Mouse (Mus musculus) ES-CJ7 (cell line): ENCODE data around the gene Rpia.
A peak's percentile ranks its signal among the peaks of the same experiment; 100 is the strongest.

Experiments
- DNase-seq: peaks from one replicate; pipeline ENCODE4 v3.0.0; 2011; ENCODE audit warnings: low read depth, low spot score

The Rpia gene

DNA sequence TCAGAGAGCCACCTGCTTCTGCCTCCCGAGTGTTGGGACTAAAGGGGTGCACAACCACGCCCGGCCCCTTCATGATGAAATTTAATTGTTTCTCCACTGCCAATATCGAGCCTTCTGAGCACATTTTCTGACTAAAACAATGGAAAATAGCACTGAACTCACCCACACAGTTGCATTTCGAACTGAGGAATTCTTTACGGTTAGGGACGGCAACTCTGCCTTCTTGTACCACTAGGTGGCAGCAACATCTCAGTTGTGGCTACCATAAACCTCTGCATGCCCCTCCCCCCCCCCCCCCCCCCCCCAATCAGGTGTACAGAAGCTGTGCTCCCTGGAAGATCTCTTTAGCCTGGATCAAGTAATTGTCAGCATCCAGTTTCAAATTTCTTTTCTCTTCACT, 13.2 kb upstream of the Rpia start:
- peak; percentile 80 for DNase-seq

DNA sequence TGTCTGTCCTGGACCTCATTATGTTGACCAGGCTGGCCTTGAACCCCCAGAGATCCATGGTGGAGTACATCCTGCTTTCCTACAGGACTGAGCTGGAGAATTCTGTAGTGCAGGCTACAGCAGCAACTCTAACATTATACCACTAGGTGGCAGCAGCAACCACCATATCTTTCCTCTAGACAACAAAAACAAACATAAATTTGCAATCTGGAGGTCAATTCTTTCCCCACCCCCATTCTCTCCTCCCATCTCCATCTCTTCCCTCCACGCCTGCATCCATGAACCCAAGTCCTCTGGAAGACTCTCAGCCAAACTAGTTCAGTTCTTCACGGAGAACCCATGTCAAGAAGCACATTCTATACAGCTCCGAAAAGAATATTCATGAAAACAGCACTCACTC, 12.6 kb upstream of the Rpia start:
- DNase-seq: peak; percentile 87

DNA sequence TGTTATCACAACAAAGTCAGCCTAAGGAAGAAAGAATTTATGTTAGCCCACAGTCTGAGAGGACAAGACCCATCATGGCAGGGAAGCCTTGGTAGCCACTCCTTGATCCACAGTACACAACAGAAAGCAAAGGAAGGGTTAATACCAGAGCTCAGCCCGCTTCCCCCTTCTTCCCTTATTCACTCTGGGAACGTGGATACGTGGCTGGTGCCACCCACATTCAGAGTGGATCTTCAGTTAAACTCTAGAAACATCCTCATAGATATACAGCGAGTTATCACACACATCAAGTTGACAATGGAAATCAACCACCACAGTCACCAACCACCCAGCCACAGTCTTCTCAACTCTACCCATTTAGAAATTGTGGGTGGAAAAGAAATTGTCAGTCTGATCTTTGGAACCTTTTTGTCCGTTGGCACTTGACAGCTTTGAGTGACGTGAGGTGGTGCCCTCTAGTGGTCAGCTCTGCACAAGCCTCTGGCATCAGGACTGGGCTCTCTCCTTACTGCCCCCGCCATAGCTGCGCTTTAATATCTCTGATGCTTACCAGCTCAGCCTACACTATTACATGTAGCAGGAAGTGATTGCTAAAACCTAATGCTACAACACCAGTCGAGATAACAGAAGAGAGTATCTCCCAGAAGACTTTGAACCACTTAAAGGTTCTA, 5.7 kb upstream of the Rpia start:
- DNase-seq: peak; percentile 81

DNA sequence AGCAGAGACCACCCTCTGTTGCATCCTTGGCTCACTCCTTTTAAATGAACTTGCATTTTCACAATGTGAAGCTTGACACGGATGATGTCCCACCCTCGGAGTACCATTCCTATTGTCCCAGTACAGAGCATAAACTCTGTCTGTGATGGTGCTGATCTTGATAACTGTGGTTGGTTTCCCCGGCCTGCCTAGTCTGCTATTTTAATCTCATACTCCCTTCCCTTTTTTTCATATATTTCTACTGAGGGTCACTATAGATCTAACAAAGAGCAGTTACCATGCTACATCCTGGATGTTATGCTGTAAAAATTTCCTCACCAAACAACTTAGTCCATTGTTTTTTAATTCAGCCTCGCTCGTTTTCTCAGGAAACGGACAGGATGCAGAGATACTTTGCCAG, 4.9 kb upstream of the Rpia start:
- no peak for DNase-seq

DNA sequence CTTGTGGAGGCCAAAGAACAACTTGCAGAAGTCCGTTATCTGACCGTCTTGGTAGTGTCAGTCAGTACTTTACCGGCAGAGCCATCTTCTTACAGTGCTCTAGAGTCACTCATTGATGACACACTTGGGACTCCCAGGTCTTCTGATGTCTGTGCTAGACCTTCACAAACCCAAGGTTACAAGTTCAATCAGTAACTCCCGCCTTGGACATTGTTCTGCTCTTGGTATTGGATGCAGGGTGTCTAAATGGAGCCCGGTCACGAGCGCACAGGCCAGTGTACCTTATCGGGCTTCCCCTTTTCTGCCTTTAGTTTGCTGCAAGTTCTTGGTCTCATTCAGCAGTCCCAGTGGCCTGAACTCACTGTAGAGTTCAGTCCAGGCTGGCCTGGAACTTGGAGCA, 612 bp upstream of the Rpia start:
- DNase-seq: peak; percentile 38

DNA sequence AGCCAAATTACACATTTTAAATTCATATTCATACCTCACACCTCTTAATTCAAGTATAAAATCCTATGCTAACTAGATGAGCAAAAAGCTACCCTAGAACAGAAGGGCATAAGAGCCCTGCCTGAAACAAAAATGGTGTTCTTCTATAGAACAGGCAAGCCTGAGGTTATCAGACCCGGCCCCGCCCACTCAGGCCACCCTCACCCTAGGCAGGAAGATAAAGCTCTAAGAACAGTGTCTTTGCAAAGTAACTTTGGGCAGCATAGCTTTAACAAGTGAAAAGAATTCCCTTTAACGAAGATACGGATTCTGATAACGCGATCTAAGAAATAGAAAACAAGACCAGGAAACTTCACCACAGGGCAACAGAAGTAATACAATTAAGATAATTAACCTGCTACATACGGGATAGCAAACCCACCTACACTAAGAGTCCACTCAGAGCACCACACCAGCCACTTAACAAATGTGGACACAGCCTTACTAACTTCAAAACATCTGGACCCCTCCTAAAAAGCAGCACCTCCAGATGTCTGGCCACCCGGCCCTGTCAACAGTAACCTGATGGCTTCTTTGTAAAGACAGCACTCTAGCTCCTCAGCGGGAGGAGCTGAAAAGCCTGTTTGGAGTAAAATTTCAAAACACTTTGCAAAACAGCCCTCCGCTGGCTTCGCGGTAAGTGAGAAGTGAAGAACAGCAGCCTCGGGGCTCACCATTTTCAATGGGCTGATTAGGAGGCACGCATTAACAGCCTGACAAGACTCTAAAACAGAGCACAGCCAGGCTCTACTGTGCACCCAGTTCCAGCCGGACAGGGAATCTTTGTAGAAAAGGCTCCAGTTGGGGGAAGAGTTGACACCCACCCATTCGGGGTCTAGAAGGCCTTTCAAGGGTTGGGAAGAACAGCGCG, 925 bp downstream of the Rpia start:
- DNase-seq: peak; percentile 38

DNA sequence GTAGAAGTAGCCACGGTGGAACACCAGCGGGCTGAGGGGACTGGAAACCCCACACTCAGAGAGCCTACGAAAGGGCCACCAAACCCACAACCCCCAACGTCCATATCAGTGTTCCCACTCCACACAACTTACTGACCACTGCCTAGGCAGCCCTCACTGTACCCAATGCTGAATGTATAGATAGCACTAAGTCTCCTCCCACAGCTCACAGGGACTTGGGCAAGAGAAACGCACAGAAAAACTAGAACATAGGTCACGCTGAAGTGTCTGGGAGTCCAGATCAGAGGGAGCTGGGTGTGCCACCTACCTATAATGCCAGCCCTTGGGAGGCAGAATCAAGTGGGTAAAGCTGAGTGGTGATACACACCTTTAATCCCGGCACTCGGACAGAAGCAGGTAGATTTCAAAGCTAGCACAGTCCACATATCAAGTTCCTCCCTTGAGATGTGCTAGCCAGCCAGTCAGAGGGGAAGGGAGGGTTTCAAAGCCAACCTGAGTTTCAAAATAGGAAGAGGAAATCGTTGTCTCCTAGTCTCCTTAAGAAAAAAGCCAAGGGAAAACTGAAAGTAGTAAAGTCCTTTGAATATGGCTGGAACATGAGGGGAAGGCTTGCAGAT, 1.9 kb downstream of the Rpia start:
- DNase-seq: no peak

DNA sequence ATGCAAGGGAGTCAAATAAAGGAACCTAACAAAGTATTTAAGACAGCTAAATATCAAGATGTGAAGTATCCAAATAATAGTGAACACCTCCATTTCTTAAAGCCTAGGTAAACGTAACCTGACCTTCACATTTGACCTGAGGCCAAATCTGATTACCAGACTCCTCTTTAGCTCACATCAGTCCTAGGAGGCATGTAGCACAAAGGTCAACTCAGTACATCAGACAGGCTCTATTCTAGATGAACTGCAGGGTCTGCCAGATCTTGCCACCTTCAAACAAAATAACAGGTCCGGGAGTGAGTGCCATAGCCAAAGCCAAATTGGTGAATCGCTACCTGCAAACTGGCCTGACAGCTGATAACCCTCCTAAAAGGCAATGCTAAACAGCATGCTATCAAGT, 2.9 kb downstream of the Rpia start:
- no peak for DNase-seq

DNA sequence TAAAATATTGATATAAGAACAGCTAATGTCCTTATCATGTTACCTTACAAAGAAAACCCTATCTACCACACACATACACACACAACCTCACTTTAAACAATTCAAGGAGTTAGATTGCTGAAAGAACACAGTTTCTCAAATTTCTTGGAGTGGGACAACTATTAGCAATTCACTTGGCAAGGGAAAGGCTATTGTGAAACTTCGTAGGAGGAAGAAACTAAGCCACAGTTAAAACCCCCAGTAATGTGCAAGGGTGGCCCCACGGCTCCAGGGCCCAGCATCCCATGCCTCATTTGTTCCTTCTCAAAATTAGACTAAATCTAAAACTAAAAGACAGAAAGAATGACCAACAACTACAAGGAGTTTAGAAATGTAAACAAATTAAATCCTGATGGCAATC, 4.5 kb downstream of the Rpia start:
- no peak for DNase-seq

DNA sequence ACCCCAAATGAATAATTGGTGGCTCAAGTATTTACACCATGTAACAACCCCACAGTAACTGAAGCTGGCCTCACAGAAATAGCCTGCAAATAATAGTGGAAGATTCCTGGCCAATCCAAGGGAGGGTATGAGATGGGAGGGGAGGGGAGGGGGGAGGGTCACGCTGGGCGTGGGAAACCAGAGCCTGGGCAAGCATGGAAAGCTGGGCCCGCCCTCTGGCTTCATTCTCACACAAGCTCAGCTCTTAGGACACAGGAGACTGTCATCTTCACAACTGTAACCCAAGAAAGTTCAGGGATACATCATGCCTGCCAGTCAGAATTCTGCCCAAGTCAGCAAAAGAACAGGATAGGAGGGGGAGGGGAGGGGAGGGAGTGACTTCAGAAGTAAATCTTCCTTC, 6.2 kb downstream of the Rpia start:
- no peak for DNase-seq

DNA sequence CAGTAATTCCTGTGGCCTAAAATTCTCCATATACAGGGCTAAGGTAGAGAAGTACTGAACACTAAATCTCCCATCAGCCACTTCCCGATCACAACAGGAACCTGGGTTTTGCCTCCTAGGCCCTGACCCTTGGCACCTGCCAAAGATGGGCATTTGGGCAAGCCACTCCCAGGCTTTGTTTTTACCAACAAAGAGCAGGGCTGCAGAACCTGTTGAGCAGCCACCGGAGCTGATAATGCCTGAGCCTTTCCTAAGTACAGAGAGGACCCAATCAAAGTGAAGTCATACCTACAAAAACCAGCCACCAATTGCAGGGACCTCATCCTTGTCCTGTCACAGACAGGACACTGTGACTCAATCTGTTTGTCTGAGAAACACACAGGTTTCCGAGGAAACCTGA, 7.2 kb downstream of the Rpia start:
- DNase-seq: no peak

DNA sequence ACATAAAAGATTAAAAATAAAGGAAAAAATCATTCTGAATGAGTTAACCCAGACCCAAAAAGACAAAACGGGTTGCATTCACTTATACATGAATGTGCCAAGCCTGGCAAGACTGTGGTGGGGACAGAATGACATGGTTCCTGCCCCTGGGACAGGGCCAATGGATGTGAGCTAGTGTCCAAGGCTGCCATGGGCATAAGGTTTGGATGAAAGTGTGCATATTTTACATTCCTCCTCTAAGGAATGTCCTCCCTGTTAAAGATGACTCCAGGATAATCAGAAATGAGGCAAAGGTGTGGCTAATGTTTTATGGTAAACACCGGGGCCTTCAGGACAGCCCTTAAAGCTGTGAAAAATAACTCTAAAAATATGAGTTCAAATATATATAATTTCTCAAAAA, 10.7 kb downstream of the Rpia start:
- DNase-seq: no peak

DNA sequence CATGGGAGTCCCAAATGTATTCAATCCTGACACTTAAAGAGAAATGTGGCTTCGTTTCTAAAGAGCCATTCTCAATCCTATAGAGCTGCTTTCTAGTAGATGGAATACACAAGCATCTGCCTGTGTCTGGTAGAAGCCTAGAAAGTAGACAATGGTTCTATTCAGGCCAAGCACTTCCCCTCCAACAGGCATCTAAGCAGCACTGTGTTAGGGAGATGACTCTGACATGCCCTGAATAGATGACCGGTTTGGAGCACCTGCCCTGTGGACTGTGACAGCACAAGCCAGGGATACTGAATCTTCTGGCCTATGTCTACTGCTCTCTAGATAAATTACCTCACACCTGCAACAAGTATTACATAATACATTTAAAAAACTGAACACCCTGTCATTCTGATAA, 17.7 kb downstream of the Rpia start:
- no peak for DNase-seq

DNA sequence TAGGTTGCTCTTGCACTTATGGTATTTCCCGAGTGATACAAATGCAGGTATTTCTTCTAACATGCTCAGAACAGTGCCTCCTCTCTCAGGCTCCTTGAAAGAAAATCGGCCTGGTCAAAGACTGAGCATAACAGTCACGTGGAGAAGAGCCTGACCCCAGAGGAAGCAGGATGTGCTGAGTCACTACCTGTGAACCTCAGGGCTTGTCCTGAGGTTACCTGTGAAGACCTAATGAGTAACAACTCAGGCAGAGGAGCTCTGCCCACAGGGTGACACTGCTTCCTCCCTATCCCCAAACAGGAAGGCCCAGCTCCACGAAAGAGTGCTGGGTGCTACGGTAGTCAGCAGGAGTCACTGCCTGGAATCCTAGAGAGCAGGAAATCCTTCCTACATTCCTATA, 18.3 kb downstream of the Rpia start:
- DNase-seq: no peak

DNA sequence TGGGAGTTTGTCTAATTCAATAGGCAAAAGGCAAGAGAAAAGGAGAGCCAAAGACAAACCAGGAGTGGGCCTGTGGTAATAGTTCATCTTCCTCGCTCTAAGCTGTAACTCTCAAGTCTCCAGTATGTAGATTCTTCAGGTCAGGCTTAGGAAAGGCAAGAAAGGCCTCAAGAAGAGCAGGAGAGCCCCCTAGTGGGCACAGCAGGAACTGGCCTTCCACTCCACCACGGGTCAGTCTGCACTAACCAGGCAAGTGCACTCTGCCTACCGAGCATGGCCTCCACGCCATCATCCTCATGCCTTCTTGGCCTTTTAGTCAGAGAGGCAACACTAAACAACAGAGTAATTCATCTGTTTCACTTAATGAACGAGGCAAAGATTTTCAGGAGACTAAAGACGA, 23.3 kb downstream of the Rpia start:
- DNase-seq: peak; percentile 87

DNA sequence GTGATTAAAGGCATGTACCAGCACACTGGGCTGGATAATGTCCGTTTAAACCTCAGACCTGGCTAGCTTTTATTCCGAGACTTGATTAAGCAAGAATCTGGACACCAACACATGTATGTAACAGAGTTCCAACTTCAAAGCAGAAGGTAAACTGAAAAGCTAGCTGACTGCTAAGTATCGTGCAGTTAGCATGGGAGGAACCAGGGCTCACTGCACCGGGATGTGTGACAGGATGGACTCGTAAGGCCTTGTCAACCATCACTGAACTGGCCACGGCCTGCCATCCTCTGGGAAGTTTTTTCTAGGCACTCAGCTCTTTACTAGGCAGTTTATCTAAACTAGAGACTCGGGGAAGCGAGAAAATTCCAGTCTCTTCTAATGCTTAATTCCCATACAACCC, 27.0 kb downstream of the Rpia start:
- DNase-seq: no peak

DNA sequence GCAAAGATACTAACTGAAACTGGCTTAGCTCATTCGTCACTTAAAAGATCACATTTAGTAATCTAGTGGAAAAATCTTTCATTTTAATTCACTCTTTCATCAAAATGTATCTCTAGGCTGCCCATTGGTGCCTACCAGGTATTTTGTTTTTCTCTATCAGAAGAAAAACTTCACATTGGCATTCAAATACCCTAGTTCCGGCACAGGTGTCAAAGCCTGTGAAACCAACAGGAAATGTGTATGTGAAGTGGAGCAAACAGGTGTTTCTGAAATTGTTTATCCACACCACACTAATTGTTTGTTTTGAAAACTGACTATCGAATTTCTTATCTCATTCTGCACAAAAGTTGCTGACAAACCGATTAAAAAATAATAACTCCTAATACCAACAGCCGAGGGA, 27.5 kb downstream of the Rpia start:
- no peak for DNase-seq

DNA sequence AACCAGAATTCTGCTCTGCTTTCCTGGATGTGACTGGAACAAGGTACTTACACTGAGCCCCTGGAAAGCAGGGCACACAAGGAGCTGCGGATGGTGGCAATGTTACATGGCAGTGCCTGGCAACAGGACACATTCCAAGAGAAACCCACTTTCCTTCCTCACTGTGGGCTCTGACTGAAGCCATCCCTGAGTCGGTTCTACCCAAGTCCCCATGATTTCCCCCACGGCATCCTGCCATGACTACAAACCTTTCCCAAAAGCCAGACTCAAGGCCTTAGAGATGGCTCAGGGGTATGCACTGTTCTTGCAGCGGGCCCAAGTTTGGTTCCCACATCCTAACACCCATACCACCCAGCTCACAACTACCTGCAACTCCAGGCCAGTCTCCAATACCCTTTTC, 28.2 kb downstream of the Rpia start:
- DNase-seq: no peak

DNA sequence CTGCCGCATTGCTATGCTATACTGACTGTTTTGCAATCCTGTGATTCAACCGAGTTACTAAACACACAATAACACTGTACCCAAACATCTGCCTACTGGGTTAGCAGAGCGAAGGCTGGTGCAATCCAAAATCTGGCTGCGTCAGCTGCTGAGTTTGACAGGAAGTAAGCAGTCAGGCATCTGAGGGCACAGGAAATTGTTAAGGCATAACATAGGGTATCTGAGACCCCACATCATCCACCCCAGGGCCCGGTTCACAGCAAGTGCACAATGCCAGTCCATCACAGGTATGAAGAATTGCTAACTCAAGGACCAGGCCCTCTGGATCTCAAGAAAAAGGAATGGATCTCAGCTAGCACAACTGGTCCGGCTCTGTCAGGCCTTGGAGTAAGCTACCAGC, 29.4 kb downstream of the Rpia start:
- DNase-seq: no peak

DNA sequence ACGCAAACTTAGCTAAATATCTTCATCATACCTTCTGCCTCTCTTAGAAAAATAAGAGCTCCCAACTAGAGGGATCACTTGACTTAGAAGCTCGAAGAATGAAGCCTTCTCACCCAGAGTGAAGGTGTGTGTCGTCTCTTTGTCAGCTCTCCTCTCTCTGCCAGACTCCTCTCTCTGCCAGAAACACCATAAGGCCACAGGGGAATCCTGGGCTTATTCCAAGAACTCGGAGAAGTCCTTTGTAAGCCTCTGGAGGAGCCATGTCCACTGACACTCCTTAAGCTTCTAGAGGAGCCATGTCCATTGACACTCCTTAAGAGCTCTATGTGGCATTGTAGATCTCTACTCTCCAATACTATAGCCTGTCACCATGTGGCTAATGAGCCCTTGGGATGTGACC, 31.1 kb downstream of the Rpia start:
- no peak for DNase-seq

DNA sequence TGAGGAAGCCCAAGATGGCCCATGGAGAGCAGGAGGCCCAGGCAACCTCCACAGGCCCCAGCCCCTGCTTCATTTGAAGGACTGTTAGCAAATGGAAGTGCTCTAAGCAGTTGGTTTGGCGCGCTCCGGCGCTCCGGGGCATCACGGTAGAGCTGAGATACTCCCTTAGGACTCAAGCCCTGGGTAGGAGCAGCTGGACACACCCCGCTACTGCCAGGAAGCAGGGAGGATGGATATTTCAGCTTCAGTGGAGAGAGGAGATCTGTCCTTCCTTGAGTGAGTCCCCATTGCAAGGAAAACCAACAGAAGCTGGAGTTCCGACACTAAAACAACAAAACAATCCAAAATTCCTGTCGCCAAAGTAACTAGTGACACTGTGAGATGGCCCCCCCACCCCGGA, 37.2 kb downstream of the Rpia start:
- no peak for DNase-seq

DNA sequence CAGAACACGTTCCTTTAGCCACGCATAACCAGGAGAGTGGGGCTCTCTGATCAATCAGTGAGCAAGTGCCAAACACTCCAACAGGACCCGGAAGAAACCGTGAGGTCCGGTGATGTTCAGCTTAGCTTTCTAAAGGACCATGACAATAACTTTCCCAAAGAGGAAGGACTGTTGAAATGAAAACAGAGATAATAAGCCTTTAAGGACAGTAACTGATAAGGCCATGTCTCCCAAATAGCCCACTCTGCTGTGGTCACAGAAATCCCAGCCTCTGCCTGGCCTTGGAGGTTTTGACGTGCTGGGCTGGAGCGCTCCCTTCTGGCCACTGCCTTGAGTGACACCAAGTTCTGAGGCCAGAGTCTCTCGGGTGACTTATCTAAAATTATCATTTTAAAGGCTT, 39.7 kb downstream of the Rpia start:
- no peak for DNase-seq

DNA sequence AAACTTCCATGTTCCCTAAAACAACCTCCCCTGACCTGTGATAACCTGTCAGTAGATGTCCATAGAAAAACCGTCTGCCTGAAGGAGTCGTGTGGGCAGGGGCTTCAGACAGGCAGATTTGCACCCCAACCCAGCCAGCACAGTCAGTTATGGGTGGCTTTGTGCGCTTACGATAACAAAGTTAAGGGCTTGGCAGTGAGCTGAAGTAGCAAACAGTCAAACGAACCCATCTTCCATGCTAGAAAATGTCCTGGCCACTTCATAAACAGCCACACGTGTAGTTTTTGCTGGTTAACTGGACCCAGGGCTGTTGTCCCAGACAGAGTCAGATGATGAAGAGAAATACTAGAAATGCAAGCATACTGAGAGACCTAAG, 40.1 kb downstream of the Rpia start:
- no peak for DNase-seq
